Mouse (Mus musculus) adrenal gland, adult 10 weeks (tissue): ENCODE data around the gene Cdk13. TPM values are rescaled to one million over a fixed set of nuclear protein-coding genes. Genes with fewer than 3 reads are reported as not detected.

ENCODE experiments used
- polyA plus RNA-seq: library from polyadenylated mRNA; stranded (reverse); fragments of 350-450 nt; fragmentation: Illumina TruSeq; extraction: RNeasy Lipid Tissue Mini Kit (QIAGEN cat#74804); gene quantifications from one replicate; pipeline ENCODE4 v1.2.3, GENCODE M21; 2014; ENCODE audit warnings: low read depth, low replicate concordance

Cdk13 gene
- polyA plus RNA-seq, result 68.1 TPM

DNA sequence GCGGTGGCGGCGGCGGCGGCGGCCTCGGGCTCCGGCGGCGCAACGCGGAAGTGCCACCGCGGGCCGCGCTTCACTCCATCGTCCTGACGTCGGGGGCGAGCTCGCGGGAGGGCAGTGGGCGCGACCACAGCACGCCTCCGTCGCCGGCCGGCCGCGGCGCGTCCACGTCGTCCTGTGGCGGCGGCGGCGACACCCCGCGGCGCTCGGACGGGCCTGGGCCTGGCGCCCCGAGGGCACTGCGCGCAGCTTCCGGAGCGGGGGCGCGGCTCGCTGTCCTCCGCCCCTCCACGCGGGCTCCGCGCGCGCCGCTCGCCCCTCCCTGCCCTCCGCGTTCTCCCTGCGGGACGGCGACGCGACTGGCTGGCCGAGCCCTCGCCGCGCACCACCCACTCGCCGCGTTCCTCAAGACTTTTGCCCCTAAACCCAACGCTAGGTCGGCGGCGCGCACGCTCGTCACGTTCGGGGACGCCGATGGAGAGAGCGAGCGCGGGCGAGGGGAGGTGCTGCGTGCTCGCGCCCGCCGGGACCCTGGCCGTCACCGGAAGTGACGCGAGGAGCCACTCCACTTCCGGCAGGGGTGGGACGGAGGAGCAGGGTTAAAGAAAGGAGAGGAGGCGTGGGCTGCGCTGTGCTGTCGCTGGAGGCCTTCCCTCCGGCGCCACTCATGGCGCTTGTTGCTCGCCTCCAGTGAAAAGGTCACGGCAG, at the start of gene Cdk13:
Gene Cdk13, minus strand, starts transcription at position 189 of the 705 bp plus-strand sequence.

GRCm38 (mm10) chr13:17694911-17695699, 109.8 kb downstream of the Cdk13 start, which contains the start of the genes Mplkip and Sugct:
TSS of gene Mplkip (plus strand) at chr13:17695192.
TSS of gene Sugct (minus strand) at chr13:17695553.

Other genes starting within 250 kb of the Cdk13 start
- 76.5 TPM for gene Mplkip, start 109.9 kb downstream of the Cdk13 start, polyA plus RNA-seq
- gene Sugct, start 109.5 kb downstream of the Cdk13 start, polyA plus RNA-seq, result 19.5 TPM
- gene Rala, start 139.1 kb upstream of the Cdk13 start, polyA plus RNA-seq, result 183 TPM
- 115 TPM for gene Yae1d1, start 188.3 kb upstream of the Cdk13 start, polyA plus RNA-seq